Mouse (Mus musculus) embryonic facial prominence, embryonic 11.5 days (tissue): ENCODE results near the gene Pabpn1. TPM values are rescaled to one million over a fixed set of nuclear protein-coding genes. Genes with fewer than 3 reads are reported as not detected.

Experiments
- ATAC-seq: fragments of 200-750 bp; cut with Nextera tagmentation; replicated peaks from 2 replicates; pipeline ENCODE4 v1.8.0; 2017; ENCODE audit warnings: low read depth; ENCODE audit not compliant: insufficient number of reproducible peaks, low FRiP score, low TSS enrichment
- DNase-seq: peaks from one replicate; pipeline ENCODE4 v3.0.0-alpha.2; 2015; ENCODE audit warnings: low spot score
- H3K27ac ChIP-seq: fragments of 300-500 bp; sonication (generic); replicated peaks from 2 replicates; pipeline ENCODE4 v1.5.1; 2014; ENCODE audit warnings: mild to moderate bottlenecking, low read depth, low read length, control low read depth
- H3K27me3 ChIP-seq: fragments of 300-500 bp; sonication (generic); 2 replicates; pipeline ENCODE4 v1.6.1; 2014; ENCODE audit warnings: mild to moderate bottlenecking, low read length, moderate library complexity, mixed read lengths; ENCODE audit not compliant: control insufficient read depth, insufficient read depth
- H3K36me3 ChIP-seq: fragments of 300-500 bp; sonication (generic); replicated peaks from 2 replicates; pipeline ENCODE4 v1.6.1; 2014; ENCODE audit warnings: low read depth, mild to moderate bottlenecking, low read length, moderate library complexity, mixed read lengths; ENCODE audit not compliant: control insufficient read depth, insufficient read depth
- H3K4me1 ChIP-seq: fragments of 300-500 bp; sonication (generic); 2 replicates; pipeline ENCODE4 v1.6.1; 2014; ENCODE audit warnings: low read length, mixed read lengths; ENCODE audit not compliant: control insufficient read depth, insufficient read depth
- H3K4me2 ChIP-seq: fragments of 300-500 bp; sonication (generic); 2 replicates; pipeline ENCODE4 v1.6.1; 2014; ENCODE audit warnings: low read depth, mild to moderate bottlenecking, control low read depth, low read length, moderate library complexity
- H3K4me3 ChIP-seq: fragments of 300-500 bp; sonication (generic); 2 replicates; pipeline ENCODE4 v1.5.1; 2014; ENCODE audit warnings: low read depth, low read length, control low read depth
- H3K9ac ChIP-seq: fragments of 300-500 bp; sonication (generic); replicated peaks from 2 replicates; pipeline ENCODE4 v1.6.1; 2014; ENCODE audit warnings: mild to moderate bottlenecking, control low read depth, low read length
- H3K9me3 ChIP-seq: fragments of 300-500 bp; sonication (generic); replicated peaks from 2 replicates; pipeline ENCODE4 v1.6.1; 2016; ENCODE audit warnings: mild to moderate bottlenecking, low read length, inconsistent platforms, mixed read lengths; ENCODE audit not compliant: control insufficient read depth
- WGBS: fragments of 180-500 bp; shearing (Covaris S2); extraction: QIAGEN DNeasy Blood & Tissue Kit; methylation state at CpG from one replicate; pipeline ENCODE4 v1.1.7; 2014; 5-methylcytosine and 5-hydroxymethylcytosine counted together
- polyA plus RNA-seq: library from polyadenylated mRNA; unstranded; fragments of >200 nt; fragmentation: Nextera tagmentation; extraction: Ambion mirVana; gene quantifications from 2 replicates; pipeline ENCODE4 v1.2.1, GENCODE M21; 2014

The Pabpn1 gene
- polyA plus RNA-seq, result 149 and 167 TPM in 2 replicates

GRCm38 (mm10) chr14:54892200-54892599 lies at the start of gene Pabpn1:
Pabpn1 (plus strand) TSS chr14:54892500.
- H3K36me3 ChIP-seq, result peaks cover 5% of the 10 kb centered on the region
- ATAC-seq (no peak), DNase-seq (no peak)
- peak within 1 kb of the TSS; percentile 41; the same call in 1 of the 2 replicates for H3K27ac ChIP-seq
- no peaks in the 10 kb centered on the region for H3K27me3 ChIP-seq
- no peaks in the 10 kb centered on the region for H3K9me3 ChIP-seq
- H3K9ac ChIP-seq, result peak within 1 kb of the TSS; percentile 25; the same call in 1 of the 2 replicates
- WGBS, result 92% methylated on average over 3 of the region's 3 CpGs
- H3K4me3 ChIP-seq, result peak within 1 kb of the TSS; percentile 36
- no peaks in the 10 kb centered on the region for H3K4me1 ChIP-seq
- peak within 1 kb of the TSS; percentile 39 for H3K4me2 ChIP-seq

DNA sequence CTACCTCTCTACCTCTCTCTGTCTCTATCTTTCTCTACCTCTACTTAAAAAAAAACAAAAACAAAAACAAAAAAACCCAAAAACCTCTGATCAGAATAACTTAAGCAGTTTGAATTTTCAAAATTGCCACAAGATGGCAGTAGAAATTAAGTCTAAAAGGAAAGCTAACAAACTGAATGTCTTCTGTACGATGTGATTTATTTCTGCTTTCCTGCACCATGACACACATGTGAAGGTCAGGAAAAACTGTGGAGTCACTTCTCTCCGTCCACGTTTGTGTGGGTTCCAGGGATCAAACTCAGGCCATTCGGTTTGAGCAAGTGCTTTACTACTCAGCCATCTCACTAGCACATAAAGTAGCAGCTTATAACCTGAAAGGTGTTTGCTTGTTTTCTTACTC lies 48.8 kb upstream of the Pabpn1 start:
- WGBS, result 6% methylated on average over 4 of the region's 4 CpGs
- no peaks in the 10 kb centered on the region for H3K4me1 ChIP-seq
- ATAC-seq (no peak), DNase-seq (peak; percentile 74)
- H3K36me3 ChIP-seq, result no peaks in the 10 kb centered on the region
- no peak overlapping the region for H3K27ac ChIP-seq
- no peak overlapping the region for H3K4me2 ChIP-seq
- H3K4me3 ChIP-seq, result no peak overlapping the region
- H3K9ac ChIP-seq, result no peak overlapping the region
- no peaks in the 10 kb centered on the region for H3K27me3 ChIP-seq
- H3K9me3 ChIP-seq, result no peaks in the 10 kb centered on the region

DNA sequence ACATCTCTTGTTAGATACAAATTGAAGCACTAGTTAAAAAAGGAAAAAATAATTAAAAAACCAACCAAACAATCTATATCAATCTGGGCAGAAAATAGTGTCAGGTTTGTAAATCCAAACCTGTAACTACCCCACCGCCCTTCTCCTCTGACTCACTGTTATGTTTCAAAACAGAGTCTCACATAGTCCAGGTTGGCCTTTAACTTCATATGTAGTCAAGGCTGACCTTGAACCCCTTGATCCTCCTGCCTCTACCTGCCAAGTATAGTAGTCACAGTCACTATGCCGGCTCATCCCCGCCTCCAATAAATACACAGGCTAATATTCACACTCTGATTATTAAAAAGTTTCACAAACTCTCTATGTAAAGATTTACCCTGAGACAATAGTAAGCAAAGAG lies 36.6 kb upstream of the Pabpn1 start:
- no peak for ATAC-seq
- H3K9me3 ChIP-seq, result no peaks in the 10 kb centered on the region
- no peak overlapping the region for H3K4me3 ChIP-seq
- 94% methylated on average over 3 of the region's 3 CpGs for WGBS
- H3K36me3 ChIP-seq, result no peaks in the 10 kb centered on the region
- H3K4me2 ChIP-seq, result no peak overlapping the region
- no peaks in the 10 kb centered on the region for H3K4me1 ChIP-seq
- no peaks in the 10 kb centered on the region for H3K27me3 ChIP-seq
- no peak overlapping the region for H3K9ac ChIP-seq
- H3K27ac ChIP-seq, result no peak overlapping the region
- no peak for DNase-seq

GRCm38 (mm10) chr14:54856703-54857102 lies 35.6 kb upstream of the Pabpn1 start:
- H3K36me3 ChIP-seq, result no peaks in the 10 kb centered on the region
- H3K27me3 ChIP-seq, result no peaks in the 10 kb centered on the region
- no peak overlapping the region for H3K4me2 ChIP-seq
- no peak for DNase-seq
- no peaks in the 10 kb centered on the region for H3K9me3 ChIP-seq
- no peak overlapping the region for H3K4me3 ChIP-seq
- ATAC-seq, result no peak
- H3K9ac ChIP-seq, result no peak overlapping the region
- no peaks in the 10 kb centered on the region for H3K4me1 ChIP-seq
- no peak overlapping the region for H3K27ac ChIP-seq
- 85% methylated on average over 7 of the region's 7 CpGs for WGBS

GRCm38 (mm10) chr14:54857891-54858290 lies 34.4 kb upstream of the Pabpn1 start:
- DNase-seq, result no peak
- Histone ChIP-seq H3K9me3 (no peaks in the 10 kb centered on the region), H3K4me2 (no peak overlapping the region), H3K27ac (no peak overlapping the region), H3K4me3 (no peak overlapping the region), H3K36me3 (no peaks in the 10 kb centered on the region), H3K27me3 (no peaks in the 10 kb centered on the region), H3K9ac (no peak overlapping the region), H3K4me1 (no peaks in the 10 kb centered on the region)
- no peak for ATAC-seq
- 93% methylated on average over 9 of the region's 9 CpGs for WGBS

- Histone ChIP-seq H3K9me3 (no peaks in the 10 kb centered on the region), H3K27ac (no peak overlapping the region), H3K27me3 (no peaks in the 10 kb centered on the region), H3K4me3 (no peak overlapping the region), H3K4me1 (no peaks in the 10 kb centered on the region), H3K4me2 (no peak overlapping the region), H3K9ac (no peak overlapping the region), H3K36me3 (no peaks in the 10 kb centered on the region)
- WGBS, result 47% methylated on average over 2 of the region's 2 CpGs
- peak; percentile 64 for DNase-seq
- no peak for ATAC-seq
Measured at GRCm38 (mm10) chr14:54860511-54860910, 31.8 kb upstream of the Pabpn1 start.

DNA sequence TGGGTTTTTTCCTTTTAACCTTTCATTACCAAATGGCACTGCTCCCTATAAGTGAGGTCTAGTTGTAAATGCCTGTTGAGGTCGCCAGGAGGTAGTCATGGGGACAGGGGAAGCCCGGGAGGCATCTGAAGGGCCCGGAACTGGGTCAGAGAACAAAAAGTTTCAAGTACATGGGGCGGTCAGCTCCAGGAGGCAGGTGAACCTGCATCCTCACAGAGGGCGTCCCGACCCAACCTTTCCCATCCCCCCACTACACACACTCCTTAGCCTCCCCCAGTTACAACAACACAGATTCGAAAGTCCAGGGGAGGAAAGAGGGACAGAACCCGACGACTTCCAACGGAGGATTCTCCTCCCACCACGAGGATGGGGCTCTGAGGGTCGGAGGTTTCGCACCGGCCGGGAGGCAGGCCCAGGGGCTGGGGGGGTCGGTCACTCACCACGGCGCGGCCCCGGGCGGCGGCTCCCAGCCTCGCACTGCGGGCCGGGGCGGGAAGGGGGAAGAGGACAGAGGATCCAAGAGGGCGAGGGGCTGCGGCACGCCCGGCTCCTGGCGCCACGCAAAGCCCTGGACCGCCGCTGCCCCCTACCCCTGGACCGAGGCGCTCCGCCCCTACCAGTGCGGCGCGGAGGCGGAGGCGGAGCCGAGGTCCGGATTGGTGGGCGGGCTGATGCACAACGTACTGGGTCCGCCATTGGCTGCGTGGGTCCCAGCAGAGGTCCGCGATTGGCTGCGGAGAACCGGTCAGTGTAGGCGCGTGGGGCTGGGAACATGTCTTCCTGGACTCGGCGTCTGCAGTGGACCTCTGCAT lies 28.6 kb upstream of the Pabpn1 start:
- Histone ChIP-seq H3K4me2 (peak overlapping the region; percentile 61), H3K27me3 (no peaks in the 10 kb centered on the region), H3K36me3 (no peaks in the 10 kb centered on the region), H3K4me3 (peak overlapping the region; percentile 81), H3K9ac (peak overlapping the region; percentile 93), H3K4me1 (no peaks in the 10 kb centered on the region), H3K27ac (peak overlapping the region; percentile 62; the same call in 1 of the 2 replicates), H3K9me3 (no peaks in the 10 kb centered on the region)
- WGBS, result under 1% methylated on average over 46 of the region's 56 CpGs
- ATAC-seq (peak; percentile 100), DNase-seq (peak; percentile 96)

DNA sequence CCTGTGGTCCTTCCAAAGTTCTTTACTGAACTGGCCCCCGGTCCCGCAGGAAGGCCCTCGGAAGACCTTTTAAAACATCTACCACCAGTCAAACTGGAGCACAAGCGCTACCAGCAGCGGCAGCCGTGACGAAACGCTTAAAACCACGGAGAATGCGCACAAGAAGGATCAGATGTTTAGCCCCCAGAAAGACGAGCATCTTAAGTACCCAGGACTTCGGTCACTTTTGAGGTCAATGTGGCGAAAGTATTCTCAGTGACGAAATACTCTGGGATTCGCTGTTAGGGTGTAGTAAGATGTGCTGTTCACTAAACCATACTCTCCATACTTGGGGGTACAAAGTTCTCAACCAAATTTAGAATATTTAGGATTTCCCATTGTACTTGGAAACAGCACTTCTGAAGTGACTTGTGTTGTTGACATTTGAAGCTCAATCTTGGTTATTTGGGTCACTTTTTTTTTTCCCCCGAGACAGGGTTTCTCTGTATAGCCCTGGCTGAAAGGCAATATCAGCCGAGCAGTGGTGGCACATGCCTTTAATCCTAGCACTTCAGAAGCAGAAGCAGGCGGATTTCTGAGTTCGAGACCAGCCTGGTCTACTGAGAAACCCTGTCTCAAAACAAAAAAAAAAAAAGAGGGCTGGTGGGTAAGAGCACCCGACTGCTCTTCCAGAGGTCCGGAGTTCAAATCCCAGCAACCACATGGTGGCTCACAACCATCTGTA lies 27.8 kb upstream of the Pabpn1 start:
- Histone ChIP-seq H3K27ac (no peak overlapping the region), H3K27me3 (no peaks in the 10 kb centered on the region), H3K4me1 (no peaks in the 10 kb centered on the region), H3K36me3 (no peaks in the 10 kb centered on the region), H3K4me2 (peak overlapping the region; percentile 61), H3K9ac (peak overlapping the region; percentile 93), H3K9me3 (no peaks in the 10 kb centered on the region), H3K4me3 (peak overlapping the region; percentile 81)
- WGBS, result 16% methylated on average over 21 of the region's 21 CpGs
- DNase-seq (no peak), ATAC-seq (no peak; the same call in 1 of the 2 replicates)
